Mouse (Mus musculus) kidney, adult 9 months (tissue): ENCODE results near the gene Abca3.
"Not testable (repeated sequence)": the region's sequence is repeated elsewhere in the genome, so short reads cannot be mapped to it uniquely, and the experiment has no call there.

ENCODE experiments used
- DNase-seq: peaks from one replicate; pipeline ENCODE4 v3.0.0; 2022

Abca3 gene

GRCm38 (mm10) chr17:24442632-24443155, 90.9 kb downstream of the Abca3 start, which contains the start of gene Dnase1l2:
TSS of gene Dnase1l2 (minus strand) at chr17:24443105.
- DNase-seq = no peak

DNA sequence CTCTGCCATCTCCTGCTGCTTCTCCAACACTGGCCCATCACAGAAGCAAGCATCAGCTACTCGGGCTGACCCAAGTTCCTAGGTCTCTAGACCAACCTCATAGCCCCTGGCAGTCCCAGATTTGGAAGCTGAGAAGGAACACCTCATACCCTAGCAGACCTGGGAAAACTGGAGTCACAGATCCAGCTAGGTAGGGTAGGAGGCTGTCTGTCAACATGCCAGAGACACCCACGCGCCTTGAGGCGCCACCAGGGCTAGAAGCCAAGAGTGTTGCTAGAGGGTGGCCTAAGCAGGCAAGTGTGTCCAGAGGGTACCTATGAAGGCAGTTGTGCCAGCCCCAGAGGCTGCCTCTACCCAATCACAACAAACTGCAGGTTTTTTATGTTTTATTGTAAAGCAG, 91.7 kb downstream of the Abca3 start:
- DNase-seq = peak; percentile 34

- no peak for DNase-seq
Observed at GRCm38 (mm10) chr17:24446590-24446989, 94.8 kb downstream of the Abca3 start.

GRCm38 (mm10) chr17:24449507-24449906, 97.8 kb downstream of the Abca3 start:
- DNase-seq = no peak

- no peak for DNase-seq
Observed at GRCm38 (mm10) chr17:24451220-24451619, 99.5 kb downstream of the Abca3 start.

DNA sequence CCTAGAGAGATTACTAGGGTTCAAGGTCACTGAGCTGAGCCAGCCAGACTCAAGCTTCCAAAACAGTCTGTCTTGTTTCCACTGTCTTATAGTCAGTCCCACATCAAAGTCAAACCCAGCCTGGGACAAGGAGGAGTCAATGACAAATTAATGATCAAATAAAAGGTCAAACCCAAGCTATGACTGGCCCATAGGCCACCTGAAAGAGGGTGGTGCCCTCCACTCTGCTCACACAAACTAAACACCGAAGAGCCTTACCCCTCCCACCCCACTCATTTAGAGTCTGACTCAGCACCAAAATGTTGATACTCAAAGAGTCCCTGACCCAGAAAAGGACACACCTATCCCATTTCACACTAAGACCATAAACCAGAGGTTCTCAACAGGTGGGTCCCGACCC, 101.6 kb downstream of the Abca3 start:
- DNase-seq = peak; percentile 73

- DNase-seq = no peak
Observed at GRCm38 (mm10) chr17:24454218-24454755, 102.5 kb downstream of the Abca3 start.

- DNase-seq = peak; percentile 100
Observed at GRCm38 (mm10) chr17:24454756-24455522, 103.2 kb downstream of the Abca3 start.

DNA sequence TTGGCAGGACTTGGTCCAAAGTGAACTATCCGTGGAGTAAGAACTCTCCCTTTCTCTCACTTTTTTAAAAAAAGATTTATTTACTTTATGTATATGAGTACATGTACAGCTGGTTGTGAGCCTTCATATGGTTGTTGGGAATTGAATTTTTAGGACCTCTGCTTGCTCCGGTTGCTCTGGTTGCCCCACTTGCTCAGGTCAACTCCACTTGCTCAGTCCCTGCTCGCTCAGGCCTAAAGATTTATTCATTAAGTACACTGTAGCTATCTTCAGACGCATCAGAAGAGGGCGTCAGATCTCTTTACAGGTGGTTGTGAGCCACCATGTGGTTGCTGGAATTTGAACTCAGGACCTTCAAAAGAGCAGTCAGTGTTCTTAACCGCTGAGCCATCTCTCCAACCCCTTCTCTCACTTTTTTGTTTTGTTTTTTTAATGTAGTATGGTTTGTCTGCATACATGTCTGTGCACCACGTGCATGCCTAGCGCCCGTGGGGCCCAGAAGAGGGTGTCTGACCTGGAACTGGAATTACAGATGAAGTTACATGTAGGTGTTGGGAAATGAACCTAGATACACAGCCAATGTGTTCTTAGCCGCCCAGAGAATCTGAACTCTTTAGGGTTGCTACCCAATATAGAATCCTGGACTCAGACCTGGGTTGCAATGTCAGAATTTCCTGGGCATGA, 103.9 kb downstream of the Abca3 start:
- not testable (repeated sequence) for DNase-seq
